Mouse (Mus musculus) embryonic facial prominence, embryonic 13.5 days (tissue): ENCODE data around the gene Olfm4. TPM values are rescaled to one million over a fixed set of nuclear protein-coding genes. Genes with fewer than 3 reads are reported as not detected.

Experiments
- ATAC-seq: fragments of 200-750 bp; cut with Nextera tagmentation; 2 replicates; pipeline ENCODE4 v1.8.0; 2017; ENCODE audit warnings: low read depth; ENCODE audit not compliant: insufficient number of reproducible peaks, insufficient read depth, low FRiP score, low TSS enrichment
- H3K27ac ChIP-seq: fragments of 300-500 bp; sonication (generic); 2 replicates; pipeline ENCODE4 v1.5.1; 2015; ENCODE audit warnings: moderate library complexity, mild to moderate bottlenecking, inconsistent platforms
- H3K27me3 ChIP-seq: fragments of 300-500 bp; sonication (generic); 2 replicates; pipeline ENCODE4 v1.6.1; 2015; ENCODE audit warnings: mild to moderate bottlenecking, inconsistent platforms
- H3K36me3 ChIP-seq: fragments of 300-500 bp; sonication (generic); 2 replicates; pipeline ENCODE4 v1.6.1; 2015; ENCODE audit warnings: mild to moderate bottlenecking, inconsistent platforms
- H3K4me1 ChIP-seq: fragments of 300-500 bp; sonication (generic); 2 replicates; pipeline ENCODE4 v1.6.1; 2015; ENCODE audit warnings: inconsistent platforms
- H3K4me2 ChIP-seq: fragments of 300-500 bp; sonication (generic); 2 replicates; pipeline ENCODE4 v1.6.1; 2015; ENCODE audit warnings: moderate library complexity, mild to moderate bottlenecking, inconsistent platforms
- H3K4me3 ChIP-seq: fragments of 300-500 bp; sonication (generic); 2 replicates; pipeline ENCODE4 v1.5.1; 2015; ENCODE audit warnings: mild to moderate bottlenecking, inconsistent platforms
- H3K9ac ChIP-seq: fragments of 300-500 bp; sonication (generic); 2 replicates; pipeline ENCODE4 v1.6.1; 2015; ENCODE audit warnings: mild to moderate bottlenecking, inconsistent platforms
- H3K9me3 ChIP-seq: fragments of 300-500 bp; sonication (generic); 2 replicates; pipeline ENCODE4 v1.6.1; 2016; ENCODE audit warnings: inconsistent platforms
- WGBS: fragments of 180-500 bp; shearing (Covaris S2); methylation state at CpG from one replicate; pipeline ENCODE4 v1.1.7; 2015; ENCODE audit warnings: mixed read lengths; 5-methylcytosine and 5-hydroxymethylcytosine counted together
- polyA plus RNA-seq: library from polyadenylated mRNA; unstranded; fragments of >200 nt; fragmentation: Nextera tagmentation; extraction: Ambion mirVana; gene quantifications from 2 replicates; pipeline ENCODE4 v1.2.1, GENCODE M21; 2015

Gene Olfm4
- polyA plus RNA-seq, 1 experiment from 2014 or later, result 0.24 TPM

DNA sequence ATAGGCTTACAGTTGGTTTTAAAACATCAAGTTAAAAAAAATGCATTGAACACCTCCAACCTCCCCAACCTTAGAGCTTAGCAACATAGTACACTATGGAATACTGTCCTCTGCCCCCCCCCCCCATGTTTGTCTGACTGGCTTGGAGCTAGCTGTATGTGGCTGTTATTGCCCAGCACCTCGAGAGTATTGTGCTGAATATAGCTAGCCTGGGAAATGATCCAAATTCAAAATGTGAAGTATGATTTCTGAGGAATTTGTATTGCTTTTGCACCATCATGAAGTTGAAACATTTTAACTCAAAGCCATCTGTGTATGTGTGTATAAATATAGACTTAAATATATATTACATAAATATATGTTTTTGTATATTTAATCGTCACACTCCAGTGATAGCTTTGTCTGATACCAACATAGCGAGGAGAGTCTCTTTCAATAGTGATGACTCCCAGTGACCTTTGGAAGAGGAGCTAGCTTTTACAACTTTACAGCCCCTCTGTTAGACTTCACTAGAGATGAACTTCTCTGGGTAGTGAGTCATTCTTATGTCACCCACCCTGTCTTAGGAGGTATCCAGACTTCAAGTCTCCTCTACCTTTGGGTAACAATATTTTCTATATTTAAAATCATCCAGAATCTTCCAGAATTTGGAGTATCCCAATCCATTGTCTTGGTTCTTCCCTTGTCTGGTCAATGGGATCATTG, 45.6 kb downstream of the Olfm4 start:
- 67% methylated on average over 3 of the region's 3 CpGs for WGBS
- ATAC-seq, result no peak
- H3K27ac ChIP-seq, result no peak overlapping the region
- H3K4me1 ChIP-seq, result no peaks in the 10 kb centered on the region
- no peaks in the 10 kb centered on the region for H3K9me3 ChIP-seq
- H3K4me3 ChIP-seq, result no peak overlapping the region
- H3K36me3 ChIP-seq, result no peaks in the 10 kb centered on the region
- no peak overlapping the region for H3K9ac ChIP-seq
- no peaks in the 10 kb centered on the region for H3K27me3 ChIP-seq
- no peak overlapping the region for H3K4me2 ChIP-seq

DNA sequence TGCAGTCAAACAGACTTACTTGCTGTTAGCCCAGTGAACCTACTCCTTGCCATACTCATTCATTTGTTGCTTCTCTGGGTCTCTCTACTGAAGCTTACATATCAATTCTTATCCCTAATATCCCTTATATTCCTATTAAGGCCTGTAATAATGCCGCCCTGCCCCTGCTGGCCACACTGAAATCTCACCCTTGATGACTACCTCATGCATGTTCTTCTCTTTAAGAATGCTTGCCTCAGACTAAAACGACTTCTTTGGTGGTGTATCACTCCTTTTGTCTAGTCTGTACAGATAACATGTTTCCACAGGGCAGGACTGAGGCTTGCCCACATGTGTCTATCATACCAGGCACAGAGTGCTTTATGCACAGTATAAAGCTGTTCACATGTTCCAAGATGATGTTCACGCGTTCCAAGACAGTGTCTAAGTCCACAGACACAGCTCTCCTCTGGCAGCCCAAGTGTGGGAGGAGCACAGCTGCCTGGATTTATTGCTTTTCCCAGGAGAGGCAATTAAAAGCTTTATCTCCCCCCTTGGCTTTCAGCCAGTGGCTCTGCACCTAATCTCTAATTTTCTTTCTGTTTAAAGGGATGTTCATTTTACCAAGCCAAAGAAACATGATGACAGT, 55.9 kb downstream of the Olfm4 start:
- Histone ChIP-seq H3K4me2 (no peak overlapping the region), H3K9ac (no peak overlapping the region), H3K4me1 (no peaks in the 10 kb centered on the region), H3K27ac (no peak overlapping the region), H3K4me3 (no peak overlapping the region), H3K27me3 (no peaks in the 10 kb centered on the region), H3K36me3 (no peaks in the 10 kb centered on the region), H3K9me3 (no peaks in the 10 kb centered on the region)
- WGBS, result 67% methylated on average over 4 of the region's 4 CpGs
- ATAC-seq, result peak; percentile 48; the same call in 1 of the 2 replicates

DNA sequence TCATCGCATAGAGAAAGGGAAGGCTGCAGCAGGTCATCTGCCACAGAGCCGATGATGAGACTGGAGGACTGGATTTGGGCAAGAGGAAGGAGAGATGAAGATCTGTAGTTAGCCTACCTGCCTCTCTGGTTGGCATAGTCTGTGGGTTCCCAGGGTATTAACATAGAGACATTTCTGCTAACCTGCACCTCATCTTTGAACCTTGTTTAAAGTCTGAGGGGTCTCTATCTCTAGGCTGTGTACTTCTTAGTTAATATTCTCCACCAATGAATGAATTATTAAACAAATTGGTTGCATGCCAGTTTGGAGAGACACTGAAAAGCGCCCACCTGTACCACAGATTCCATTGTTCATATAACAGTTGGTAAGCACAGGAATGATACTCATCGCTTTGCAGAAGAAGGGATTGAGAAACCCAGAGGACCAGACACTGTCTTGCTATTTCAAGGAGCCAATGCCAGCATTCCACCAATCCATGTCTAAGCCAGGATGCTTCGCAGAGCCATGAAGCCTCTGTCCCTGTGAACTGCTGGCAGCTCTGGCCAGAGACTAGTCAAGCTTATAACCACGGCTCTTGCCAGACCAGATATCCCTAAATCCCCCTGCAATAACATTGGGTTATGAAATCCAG, 62.3 kb downstream of the Olfm4 start:
- WGBS, result 87% methylated on average over 6 of the region's 6 CpGs
- H3K9me3 ChIP-seq, result no peaks in the 10 kb centered on the region
- no peak overlapping the region for H3K9ac ChIP-seq
- no peak for ATAC-seq
- no peaks in the 10 kb centered on the region for H3K36me3 ChIP-seq
- 0 out of 2 replicates have a peak, but pooled peaks cover 6% of the 10 kb centered on the region for H3K4me1 ChIP-seq
- no peaks in the 10 kb centered on the region for H3K27me3 ChIP-seq
- no peak overlapping the region for H3K4me3 ChIP-seq
- H3K4me2 ChIP-seq, result no peak overlapping the region
- H3K27ac ChIP-seq, result no peak overlapping the region

DNA sequence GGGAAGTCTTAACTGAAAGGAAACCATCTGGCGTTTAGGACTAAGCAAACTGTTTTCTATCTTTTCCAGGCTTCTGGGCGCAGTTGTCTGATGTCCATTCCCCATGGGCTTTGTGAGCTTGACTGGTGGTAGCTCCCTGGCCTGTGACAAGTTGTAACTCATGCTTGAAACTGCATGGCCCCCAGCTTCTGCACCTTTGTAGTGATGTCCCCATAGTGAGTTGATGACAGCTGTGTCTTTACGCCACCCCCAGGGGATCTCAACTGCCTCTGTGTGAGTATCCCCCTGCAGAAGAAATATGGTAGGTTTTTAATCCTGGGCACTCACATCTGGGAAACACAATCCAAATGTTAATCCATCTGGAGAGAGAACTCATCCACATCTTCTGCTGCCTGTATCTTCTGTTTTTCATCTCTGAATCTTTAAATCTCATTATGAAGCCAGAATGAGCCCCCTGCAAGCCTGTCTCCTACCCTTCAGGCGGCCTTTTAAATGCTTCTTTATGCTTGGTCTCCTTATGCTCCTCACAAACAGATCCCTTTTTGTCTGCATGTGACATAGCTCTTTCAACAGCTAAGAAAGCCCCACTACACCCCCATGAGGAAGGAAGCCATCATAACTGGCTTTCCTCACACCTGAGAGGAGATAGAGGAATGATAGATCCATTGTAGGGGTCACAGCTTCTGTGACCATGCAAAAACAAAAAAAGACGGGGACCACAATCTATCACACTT, 63.7 kb downstream of the Olfm4 start:
- Histone ChIP-seq H3K4me2 (no peak overlapping the region), H3K9me3 (no peaks in the 10 kb centered on the region), H3K27me3 (no peaks in the 10 kb centered on the region), H3K4me1 (0 out of 2 replicates have a peak, but pooled peaks cover 6% of the 10 kb centered on the region), H3K9ac (no peak overlapping the region), H3K27ac (no peak overlapping the region), H3K4me3 (no peak overlapping the region), H3K36me3 (no peaks in the 10 kb centered on the region)
- WGBS, result 31% methylated on average over 5 of the region's 5 CpGs
- ATAC-seq, result no peak; the same call in 1 of the 2 replicates

DNA sequence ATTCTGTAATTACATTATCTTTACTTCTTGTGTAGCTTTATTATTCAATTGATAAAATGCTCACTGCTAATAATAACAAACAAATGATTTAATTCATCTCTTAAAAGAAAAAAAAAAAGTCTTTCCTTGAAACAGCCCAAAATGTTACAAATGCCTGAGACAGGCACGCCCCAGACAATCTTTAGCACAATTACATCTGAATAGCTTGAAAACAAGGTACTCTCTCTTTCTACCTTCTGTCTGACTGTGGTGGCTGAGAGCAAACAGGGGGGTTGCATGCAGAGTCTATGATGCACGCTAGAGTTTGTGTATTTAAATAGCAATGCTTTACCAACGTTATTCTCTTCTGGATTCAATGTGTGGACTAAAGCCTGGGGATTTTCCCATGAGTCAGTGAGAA, 71.8 kb downstream of the Olfm4 start:
- Histone ChIP-seq H3K9ac (no peak overlapping the region), H3K4me1 (no peaks in the 10 kb centered on the region), H3K4me3 (no peak overlapping the region), H3K36me3 (no peaks in the 10 kb centered on the region), H3K9me3 (no peaks in the 10 kb centered on the region), H3K27ac (no peak overlapping the region), H3K27me3 (no peaks in the 10 kb centered on the region), H3K4me2 (no peak overlapping the region)
- 60% methylated on average over 3 of the region's 3 CpGs for WGBS
- ATAC-seq, result no peak

DNA sequence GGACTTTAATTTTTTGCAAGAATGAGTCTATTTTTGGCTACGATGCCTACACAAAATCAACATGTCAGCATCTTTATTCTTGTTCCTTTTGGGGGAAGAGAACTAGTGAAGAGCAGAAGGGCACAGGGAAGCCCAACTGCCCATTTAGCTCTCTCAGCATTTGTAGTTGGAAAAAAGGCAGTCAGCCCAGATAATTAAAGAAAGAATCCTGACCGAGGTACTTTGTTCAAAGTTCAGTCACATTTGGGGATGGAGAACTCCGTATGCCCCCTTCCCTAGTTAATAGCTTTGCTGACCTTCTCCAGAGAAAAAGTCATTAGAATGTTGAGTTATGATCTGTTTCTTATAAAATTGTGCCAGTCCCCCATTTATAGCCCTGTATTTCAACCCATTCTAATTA, 77.8 kb downstream of the Olfm4 start:
- Histone ChIP-seq H3K27me3 (no peaks in the 10 kb centered on the region), H3K9ac (no peak overlapping the region), H3K36me3 (no peaks in the 10 kb centered on the region), H3K27ac (no peak overlapping the region), H3K4me2 (no peak overlapping the region), H3K4me3 (no peak overlapping the region), H3K9me3 (no peaks in the 10 kb centered on the region), H3K4me1 (no peaks in the 10 kb centered on the region)
- ATAC-seq, result no peak
- 84% methylated on average over 3 of the region's 3 CpGs for WGBS

DNA sequence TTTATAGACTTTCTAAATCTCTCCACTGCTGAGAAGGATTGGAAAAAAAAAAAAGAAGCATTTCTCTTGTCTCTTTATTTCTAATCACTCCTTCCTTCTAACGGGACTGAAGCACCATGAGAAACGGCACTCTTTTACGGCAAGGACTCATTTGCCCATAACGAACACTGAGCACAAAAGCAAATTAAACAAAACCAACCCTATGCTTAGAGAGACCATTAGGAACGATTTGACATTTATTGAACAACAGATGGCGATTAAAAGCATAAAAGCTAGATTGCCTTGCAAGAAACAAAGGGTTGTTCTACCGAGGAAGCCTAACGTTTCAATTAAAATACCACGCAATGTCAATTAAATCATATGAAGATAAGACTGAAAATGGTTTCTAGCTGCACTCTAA, 79.0 kb downstream of the Olfm4 start:
- Histone ChIP-seq H3K4me2 (no peak overlapping the region), H3K9ac (no peak overlapping the region), H3K36me3 (no peaks in the 10 kb centered on the region), H3K27ac (no peak overlapping the region), H3K9me3 (no peaks in the 10 kb centered on the region), H3K4me1 (no peaks in the 10 kb centered on the region), H3K4me3 (no peak overlapping the region), H3K27me3 (no peaks in the 10 kb centered on the region)
- 72% methylated on average over 9 of the region's 9 CpGs for WGBS
- ATAC-seq, result no peak

DNA sequence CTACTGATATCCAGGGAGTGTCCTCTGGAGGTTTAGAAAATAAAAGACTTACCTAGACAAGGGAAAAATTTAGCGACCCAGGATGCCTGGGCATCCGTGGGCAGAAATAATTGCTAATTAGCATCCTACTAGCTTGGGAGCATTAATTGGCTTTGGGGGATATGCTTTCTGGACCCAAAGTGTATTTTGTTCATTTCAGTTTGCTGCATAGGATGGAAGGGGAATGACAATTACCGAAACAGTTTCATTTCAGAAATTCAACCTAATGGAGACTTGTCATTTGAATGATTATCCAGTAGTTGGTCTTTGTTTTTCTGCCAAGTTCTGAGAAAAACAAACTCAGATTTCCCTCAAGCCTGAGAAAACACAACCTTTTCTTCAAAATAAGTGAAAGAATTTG, 86.7 kb downstream of the Olfm4 start:
- no peaks in the 10 kb centered on the region for H3K4me1 ChIP-seq
- WGBS, result 84% methylated on average over 3 of the region's 3 CpGs
- ATAC-seq, result no peak

More for the DNA sequence above, 86.7 kb downstream of the Olfm4 start:
- H3K27ac ChIP-seq, result no peak overlapping the region
- no peak overlapping the region for H3K4me2 ChIP-seq
- H3K9ac ChIP-seq, result no peak overlapping the region
- no peaks in the 10 kb centered on the region for H3K9me3 ChIP-seq
- H3K36me3 ChIP-seq, result no peaks in the 10 kb centered on the region
- no peaks in the 10 kb centered on the region for H3K27me3 ChIP-seq
- H3K4me3 ChIP-seq, result no peak overlapping the region

Other genes with a start within 250 kb of the Olfm4 start
- gene Pcdh8, start 212.8 kb upstream of the Olfm4 start, polyA plus RNA-seq, result 4.1 and 4.7 TPM in 2 replicates